Mouse (Mus musculus) thymus, adult 2 months (tissue): ENCODE results near the gene Gm45213.

Experiments used
- CTCF ChIP-seq: fragments of 200-500 bp; IDR thresholded peaks from 2 replicates; pipeline ENCODE4 v1.5.1; 2012; ENCODE audit warnings: mild to moderate bottlenecking, control low read depth, low read length, moderate library complexity, borderline replicate concordance; ENCODE audit not compliant: control insufficient read depth, poor library complexity, insufficient read depth; ENCODE audit errors: extremely low read depth
- POLR2A ChIP-seq: fragments of 200-500 bp; IDR thresholded peaks from 2 replicates; pipeline ENCODE4 v1.6.1; 2012; ENCODE audit warnings: mild to moderate bottlenecking, low read length, control low read depth, moderate library complexity; ENCODE audit not compliant: control insufficient read depth, poor library complexity, insufficient read depth; ENCODE audit errors: extremely low read depth

- no peak for TF ChIP-seq CTCF
- no peak for TF ChIP-seq POLR2A
These were observed 44.2 kb downstream of the Gm45213 start for GRCm38 (mm10) chr7:66087652-66088051.
